Mouse (Mus musculus) MEL (cell line): ENCODE data around the gene Zfp108.

Source experiments
- CHD2 ChIP-seq: IDR thresholded peaks from 2 replicates; pipeline ENCODE4 v1.6.1; 2011; ENCODE audit warnings: low read length, improper control_type of control experiment
- CTCF ChIP-seq, 3 experiments: IDR thresholded peaks in 2 of 3; conservative IDR thresholded peaks in 1 of 3; 2 replicates each; pipeline ENCODE4 v1.5.1; 2011 to 2012; ENCODE audit warnings: low read length in 3 of 3, low read depth in 2 of 3, mild to moderate bottlenecking in 2 of 3, improper control_type of control experiment in 1 of 3, inconsistent platforms in 1 of 3, mixed read lengths in 1 of 3, moderate library complexity in 1 of 3; ENCODE audit not compliant: control insufficient read depth in 1 of 3, insufficient read depth in 1 of 3, poor library complexity in 1 of 3, severe bottlenecking in 1 of 3
- EP300 ChIP-seq, 2 experiments: IDR thresholded peaks; 2 replicates each; pipeline ENCODE4 v1.6.1; 2011; ENCODE audit warnings: improper control_type of control experiment in 2 of 2, low read length in 2 of 2, low read depth in 1 of 2, mild to moderate bottlenecking in 1 of 2
- GATA1 ChIP-seq: IDR thresholded peaks from 2 replicates; pipeline ENCODE4 v1.6.1; 2011; ENCODE audit warnings: low read depth, low read length, improper control_type of control experiment
- POLR2A ChIP-seq, 2 experiments: IDR thresholded peaks; 2 replicates each; pipeline ENCODE4 v1.6.1; 2011 to 2012; ENCODE audit warnings: low read length in 2 of 2, mild to moderate bottlenecking in 2 of 2, control low read depth in 1 of 2, improper control_type of control experiment in 1 of 2, low read depth in 1 of 2, moderate library complexity in 1 of 2; ENCODE audit not compliant: control insufficient read depth in 1 of 2, insufficient read depth in 1 of 2, poor library complexity in 1 of 2
- RAD21 ChIP-seq: IDR thresholded peaks from 2 replicates; pipeline ENCODE4 v1.6.1; 2011; ENCODE audit warnings: mild to moderate bottlenecking, low read depth, low read length, improper control_type of control experiment
- TAL1 ChIP-seq: IDR thresholded peaks from 2 replicates; pipeline ENCODE4 v1.6.1; 2012; ENCODE audit warnings: mild to moderate bottlenecking, inconsistent platforms, low read length, moderate library complexity, mixed read lengths
- USF1 ChIP-seq: IDR thresholded peaks from 2 replicates; pipeline ENCODE4 v1.6.1; 2014; ENCODE audit warnings: low read depth, mild to moderate bottlenecking, inconsistent platforms, low read length, improper control_type of control experiment, moderate library complexity
- ZNF384 ChIP-seq: IDR thresholded peaks from 2 replicates; pipeline ENCODE4 v1.6.1; 2012; ENCODE audit warnings: low read depth, mild to moderate bottlenecking, inconsistent platforms, low read length, improper control_type of control experiment

GRCm38 (mm10) chr7:24293061-24293851, 38.7 kb downstream of the Zfp108 start:
- no peak for TF ChIP-seq EP300 (IDR thresholded peaks at IDR 0.05; ENCODE audit: low read depth in 1 of 2, low read length in 2 of 2)
- no peak for TF ChIP-seq ZNF384
- no peak for TF ChIP-seq POLR2A (IDR thresholded peaks at IDR 0.05; ENCODE audit: control insufficient read depth in 1 of 2, insufficient read depth in 1 of 2, low read depth in 1 of 2, low read length in 2 of 2, poor library complexity in 1 of 2)
- no peak for TF ChIP-seq USF1
- TF ChIP-seq CTCF (IDR thresholded peaks at IDR 0.05 in 2 of 3, conservative IDR thresholded peaks at IDR 0.05 in 1 of 3; ENCODE audit: control insufficient read depth in 1 of 3, insufficient read depth in 1 of 3, low read depth in 2 of 3, low read length in 3 of 3, poor library complexity in 1 of 3, severe bottlenecking in 1 of 3), result no peak
- no peak for TF ChIP-seq GATA1
- no peak for TF ChIP-seq CHD2
- TF ChIP-seq TAL1, result no peak
- TF ChIP-seq RAD21, result no peak
